23 mouse cellular contexts compared by ENCODE assay signal in genomic region chrX:130351480-130351879, GRCm38 (mm10).
DNase-seq lines count a peak whose midpoint lies in the region; ATAC-seq and TF ChIP-seq lines count a peak whose summit lies in the region.
"Had no signal": no experiment of that assay in that cellular context is flagged by ENCODE, and none has a peak within 500 bp of the region (broad histone marks: within the 10 kb centered on the region; RNA-seq: fewer than 3 reads in every experiment).

No protein-coding gene starts in this region.

- no peak overlapping the region for H3K4me3 ChIP-seq in forebrain, embryonic 12.5 days (replicated peaks)
- H3K4me3 ChIP-seq in forebrain, embryonic 10.5 days: no peak overlapping the region
- H3K4me3 ChIP-seq in forebrain, embryonic 15.5 days: no peak overlapping the region
- no peak overlapping the region for H3K4me3 ChIP-seq in midbrain, embryonic 15.5 days
- H3K4me3 ChIP-seq: embryonic facial prominence, embryonic 10.5 days; erythroblast, embryonic 14.5 days; heart, embryonic 10.5 days; hindbrain, embryonic 13.5 days; intestine, embryonic 15.5 days had no signal

- no peaks in the 10 kb centered on the region for H3K27me3 ChIP-seq in forebrain, embryonic 12.5 days
- peaks cover 12% of the 10 kb centered on the region; the same call in 1 of the 2 replicates for H3K27me3 ChIP-seq in forebrain, embryonic 10.5 days (ENCODE audit: poor library complexity, severe bottlenecking)
- H3K27me3 ChIP-seq in forebrain, embryonic 15.5 days: no peaks in the 10 kb centered on the region
- no peaks in the 10 kb centered on the region for H3K27me3 ChIP-seq in midbrain, embryonic 15.5 days (replicated peaks)
- H3K27me3 ChIP-seq: CH12.LX; hindbrain, embryonic 13.5 days; intestine, embryonic 15.5 days had no signal

- no peaks in the 10 kb centered on the region for H3K4me1 ChIP-seq in forebrain, embryonic 12.5 days
- H3K4me1 ChIP-seq in forebrain, embryonic 10.5 days: no peaks in the 10 kb centered on the region; the same call in 1 of the 2 replicates
- H3K4me1 ChIP-seq in forebrain, embryonic 15.5 days: peaks cover 6% of the 10 kb centered on the region; the same call in 1 of the 2 replicates
- no peaks in the 10 kb centered on the region for H3K4me1 ChIP-seq in midbrain, embryonic 15.5 days
- H3K4me1 ChIP-seq: embryonic facial prominence, embryonic 10.5 days; heart, embryonic 10.5 days; hindbrain, embryonic 13.5 days; intestine, embryonic 15.5 days had no signal

- no peak for TF ChIP-seq POLR2A in brain, embryonic 14.5 days (IDR thresholded peaks at IDR 0.05; ENCODE audit: borderline replicate concordance, extremely low read depth, insufficient read depth, insufficient read length, poor library complexity, severe bottlenecking)

- TF ChIP-seq CTCF in brain, embryonic 14.5 days (IDR thresholded peaks at IDR 0.05; ENCODE audit: borderline replicate concordance, extremely low read depth, insufficient read depth, insufficient read length): no peak

- no peak overlapping the region for H3K4me2 ChIP-seq in forebrain, embryonic 12.5 days
- 0 out of 2 replicates have a peak overlapping the region, but pooled peaks have one; percentile 22 for H3K4me2 ChIP-seq in forebrain, embryonic 15.5 days (replicated peaks)
- no peak overlapping the region for H3K4me2 ChIP-seq in midbrain, embryonic 15.5 days
- H3K4me2 ChIP-seq: hindbrain, embryonic 13.5 days; intestine, embryonic 15.5 days had no signal

- no peak overlapping the region for H3K27ac ChIP-seq in forebrain, embryonic 12.5 days
- H3K27ac ChIP-seq in forebrain, embryonic 10.5 days: no peak overlapping the region
- H3K27ac ChIP-seq in forebrain, embryonic 15.5 days (replicated peaks): no peak overlapping the region
- no peak overlapping the region for H3K27ac ChIP-seq in midbrain, embryonic 15.5 days
- H3K27ac ChIP-seq: embryonic facial prominence, embryonic 10.5 days; heart, embryonic 10.5 days; hindbrain, embryonic 13.5 days; intestine, embryonic 15.5 days had no signal

- WGBS in forebrain, embryonic 12.5 days: 40% methylated on average over 7 of the region's 7 CpGs
- WGBS in forebrain, embryonic 10.5 days: 53% methylated on average over 7 of the region's 7 CpGs
- WGBS in forebrain, embryonic 15.5 days: 27% methylated on average over 7 of the region's 7 CpGs
- WGBS in midbrain, embryonic 15.5 days: 41% methylated on average over 7 of the region's 7 CpGs

- no peaks in the 10 kb centered on the region for H3K36me3 ChIP-seq in forebrain, embryonic 12.5 days (replicated peaks)
- H3K36me3 ChIP-seq in forebrain, embryonic 10.5 days (replicated peaks): no peaks in the 10 kb centered on the region
- H3K36me3 ChIP-seq in forebrain, embryonic 15.5 days: no peaks in the 10 kb centered on the region
- no peaks in the 10 kb centered on the region for H3K36me3 ChIP-seq in midbrain, embryonic 15.5 days (replicated peaks)
- H3K36me3 ChIP-seq: embryonic facial prominence, embryonic 10.5 days; heart, embryonic 10.5 days; hindbrain, embryonic 13.5 days; intestine, embryonic 15.5 days had no signal

- no peak overlapping the region for H3K9ac ChIP-seq in forebrain, embryonic 12.5 days
- no peak overlapping the region for H3K9ac ChIP-seq in forebrain, embryonic 15.5 days (replicated peaks)
- H3K9ac ChIP-seq in midbrain, embryonic 15.5 days: no peak overlapping the region
- H3K9ac ChIP-seq: hindbrain, embryonic 13.5 days; intestine, embryonic 15.5 days had no signal

- H3K9me3 ChIP-seq in forebrain, embryonic 12.5 days: no peaks in the 10 kb centered on the region
- no peaks in the 10 kb centered on the region for H3K9me3 ChIP-seq in forebrain, embryonic 10.5 days
- H3K9me3 ChIP-seq in forebrain, embryonic 15.5 days: no peaks in the 10 kb centered on the region
- no peaks in the 10 kb centered on the region for H3K9me3 ChIP-seq in midbrain, embryonic 15.5 days
- H3K9me3 ChIP-seq: embryonic facial prominence, embryonic 10.5 days; heart, embryonic 10.5 days; hindbrain, embryonic 13.5 days; intestine, embryonic 15.5 days had no signal

- DNase-seq in forebrain, embryonic 10.5 days (ENCODE audit: extremely low spot score, low spot score): no peak
- peak; percentile 80 for DNase-seq in brain, embryonic 14.5 days (ENCODE audit: low read depth)
- DNase-seq in right cerebral cortex, postnatal 14 days: no peak
- no peak for DNase-seq in frontal cortex, postnatal 14 days (ENCODE audit: low spot score in 2 of 2)
- DNase-seq in thymus, postnatal 0 days (ENCODE audit: low spot score): no peak
- DNase-seq: adrenal gland, postnatal 14 days; cerebellum, adult 18-20 months; cerebellum, adult 9-11 months; gastrocnemius, postnatal 10 days; heart, adult 18-20 months; heart, postnatal 10 days; heart, postnatal 4 days had no signal

- peak; percentile 84; the same call in 1 of the 2 replicates for ATAC-seq in forebrain, embryonic 12.5 days (ENCODE audit: low FRiP score)
- peak; percentile 70 for ATAC-seq in forebrain, embryonic 15.5 days (replicated peaks)
- peak; percentile 84 for ATAC-seq in midbrain, embryonic 15.5 days (replicated peaks)
- ATAC-seq: activated CD4-positive, CD25-positive, alpha-beta regulatory T cell, adult 4 months; intestine, embryonic 15.5 days; Patski had no signal
